Mouse (Mus musculus): ENCODE measurements around the gene Ywhah. TPM values are rescaled to one million over a fixed set of nuclear protein-coding genes. Genes with fewer than 3 reads are reported as not detected.
"Not testable (repeated sequence)": the region's sequence is repeated elsewhere in the genome, so short reads cannot be mapped to it uniquely, and the experiment has no call there.

Ywhah gene
- polyA plus RNA-seq, 1 experiment from 2014 or later: 760 TPM

DNA sequence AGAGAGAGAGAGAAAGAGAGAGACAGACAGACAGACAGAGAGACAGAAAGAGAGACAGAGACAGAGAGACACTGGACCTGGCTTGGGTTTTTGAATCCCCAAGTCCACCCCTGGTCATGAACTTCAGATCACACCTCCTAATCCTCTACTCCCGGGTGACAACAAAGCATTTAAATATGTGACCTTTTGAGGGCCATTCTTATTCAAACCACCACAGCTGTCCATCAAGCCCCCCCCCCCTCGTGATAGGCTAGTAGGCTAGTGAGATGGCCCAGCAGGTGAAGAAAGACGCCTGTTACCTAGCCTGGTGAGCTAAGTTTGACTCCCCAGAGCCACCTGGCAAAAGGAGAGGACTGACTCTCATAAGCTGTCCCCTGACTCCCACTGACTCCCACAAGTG, 16.3 kb downstream of the Ywhah start:
- Histone ChIP-seq H3K4me3 (no peak overlapping the region), H3K9me3 (no peaks in the 10 kb centered on the region), H3K4me1 (peaks cover 26% of the 10 kb centered on the region), H3K27me3 (replicated peaks) (no peaks in the 10 kb centered on the region), H3K27ac (no peak overlapping the region), H3K9ac (no peak overlapping the region), H3K36me3 (replicated peaks) (no peaks in the 10 kb centered on the region), H3K4me2 (no peak overlapping the region)
- no peak for ATAC-seq (replicated peaks)
- 28% methylated on average over 3 of the region's 3 CpGs for WGBS

DNA sequence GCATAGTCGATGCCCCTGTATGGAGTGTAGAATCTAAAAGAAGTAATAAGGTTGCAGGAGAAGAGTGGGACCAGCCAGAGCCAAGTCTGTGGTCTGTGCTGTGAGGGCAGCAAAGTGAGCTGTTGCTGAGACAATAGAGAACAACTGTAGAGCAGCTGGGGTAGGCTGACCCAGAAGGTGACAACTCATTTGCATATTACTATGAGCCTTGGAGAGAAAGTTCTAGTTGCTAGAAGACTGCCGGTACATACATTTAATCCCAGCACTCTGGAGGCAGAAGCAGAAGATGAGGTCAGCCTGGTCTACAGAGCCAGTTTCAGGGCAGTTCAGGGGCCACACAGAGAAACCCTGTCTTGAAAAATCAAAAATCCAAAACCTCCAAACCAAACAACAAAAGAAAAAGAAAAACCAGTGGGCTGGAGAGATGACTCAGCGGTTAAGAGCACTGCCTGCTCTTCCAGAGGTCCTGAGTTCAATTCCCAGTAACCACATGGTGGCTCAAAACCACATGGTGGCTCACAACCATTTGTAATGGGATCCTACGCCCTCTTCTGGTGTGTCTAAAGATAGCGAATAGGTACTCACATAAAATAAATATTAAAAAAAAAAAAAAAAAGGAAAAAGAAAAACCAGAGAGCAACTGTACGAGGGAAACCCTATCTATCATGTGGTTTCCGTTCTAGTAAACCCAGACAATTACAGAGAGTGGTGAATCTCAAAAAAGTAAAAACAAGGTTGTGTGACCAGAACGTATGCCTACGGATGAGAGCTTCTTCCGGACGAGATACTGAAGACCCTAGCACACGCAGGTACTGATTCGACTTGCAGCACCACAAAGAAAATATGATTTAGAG, 20.3 kb downstream of the Ywhah start:
- Histone ChIP-seq H3K9me3 (no peaks in the 10 kb centered on the region), H3K4me2 (peak overlapping the region; percentile 48), H3K27me3 (replicated peaks) (no peaks in the 10 kb centered on the region), H3K4me1 (peaks cover 3% of the 10 kb centered on the region), H3K27ac (no peak overlapping the region), H3K9ac (no peak overlapping the region), H3K36me3 (replicated peaks) (no peaks in the 10 kb centered on the region), H3K4me3 (no peak overlapping the region)
- ATAC-seq (replicated peaks): no peak
- 45% methylated on average over 13 of the region's 13 CpGs for WGBS

DNA sequence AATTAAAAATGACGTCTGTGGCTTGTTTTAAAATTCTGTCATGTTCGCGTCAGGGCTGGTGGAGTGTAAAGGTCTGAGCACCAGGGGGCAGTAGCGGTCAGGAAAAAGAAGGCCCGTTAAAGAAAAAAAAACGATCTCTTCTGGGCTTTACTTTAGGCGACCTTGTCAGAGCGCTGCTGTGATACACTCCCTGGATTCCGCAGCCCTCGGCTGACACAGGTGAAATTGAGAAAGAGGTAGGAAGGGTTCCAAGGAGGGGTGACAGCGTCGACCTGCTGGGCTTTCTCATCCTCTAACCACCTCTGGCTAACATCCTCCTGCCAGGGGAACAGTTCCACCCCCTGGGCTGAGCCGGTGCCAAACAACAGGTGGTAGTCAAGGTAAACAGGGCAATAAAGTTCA, 20.9 kb downstream of the Ywhah start:
- no peak overlapping the region for H3K9ac ChIP-seq
- WGBS: 6% methylated on average over 13 of the region's 13 CpGs

DNA sequence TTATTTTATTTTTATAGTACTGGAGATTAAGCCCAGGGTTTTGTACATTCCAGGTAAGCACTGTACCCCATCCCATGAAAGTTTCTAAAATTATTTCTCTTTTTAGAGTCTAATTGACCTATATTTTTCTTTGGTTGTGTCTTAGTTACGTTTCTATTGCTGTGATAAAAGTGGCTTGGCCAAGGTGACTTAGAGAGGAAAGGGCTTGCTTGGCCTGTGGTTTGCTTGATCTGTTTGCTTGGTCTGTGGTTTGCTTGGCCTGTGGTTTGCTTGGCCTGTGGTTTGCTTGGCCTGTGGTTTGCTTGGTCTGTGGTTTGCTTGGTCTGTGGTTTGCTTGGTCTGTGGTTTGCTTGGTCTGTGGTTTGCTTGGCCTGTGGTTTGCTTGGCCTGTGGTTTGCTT, 22.1 kb downstream of the Ywhah start:
- not testable (repeated sequence) for H3K9ac ChIP-seq; ATAC-seq (replicated peaks); H3K36me3 ChIP-seq (replicated peaks); H3K4me3 ChIP-seq; H3K27me3 ChIP-seq (replicated peaks); H3K4me2 ChIP-seq; H3K4me1 ChIP-seq; H3K27ac ChIP-seq; H3K9me3 ChIP-seq
- WGBS: 86% methylated on average over 1 of the region's 1 CpGs

More for the DNA sequence above, 20.9 kb downstream of the Ywhah start:
- Histone ChIP-seq H3K4me3 (no peak overlapping the region), H3K36me3 (replicated peaks) (no peaks in the 10 kb centered on the region), H3K9me3 (no peaks in the 10 kb centered on the region), H3K4me1 (peaks cover 3% of the 10 kb centered on the region), H3K4me2 (peak overlapping the region; percentile 48), H3K27ac (no peak overlapping the region), H3K27me3 (replicated peaks) (no peaks in the 10 kb centered on the region)
- ATAC-seq (replicated peaks): no peak

DNA sequence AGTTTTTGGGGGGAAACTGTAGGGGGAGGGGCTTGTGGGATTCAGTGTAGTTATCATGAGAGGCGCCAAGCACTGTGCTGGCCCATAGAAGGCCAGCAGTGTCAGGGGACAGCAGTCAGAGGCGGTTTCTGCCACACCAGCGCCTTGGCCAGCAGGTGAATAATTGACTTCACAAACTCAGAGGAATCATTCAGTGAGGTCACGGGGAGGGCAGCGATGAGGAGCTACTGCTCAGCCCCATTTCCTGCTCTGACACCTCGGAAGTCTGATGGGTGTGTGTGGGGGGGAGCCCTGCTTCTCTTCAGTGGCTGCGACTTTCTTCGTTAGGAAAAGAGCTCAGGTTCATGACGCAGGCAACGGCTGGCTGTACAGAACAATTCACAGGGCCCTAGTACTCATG, 24.8 kb downstream of the Ywhah start:
- H3K9me3 ChIP-seq: no peaks in the 10 kb centered on the region
- no peaks in the 10 kb centered on the region for H3K36me3 ChIP-seq (replicated peaks)
- no peak for ATAC-seq (replicated peaks)
- WGBS: 80% methylated on average over 10 of the region's 10 CpGs
- H3K27ac ChIP-seq: no peak overlapping the region
- H3K4me2 ChIP-seq: no peak overlapping the region
- no peaks in the 10 kb centered on the region for H3K27me3 ChIP-seq (replicated peaks)
- no peak overlapping the region for H3K9ac ChIP-seq
- no peak overlapping the region for H3K4me3 ChIP-seq
- peaks cover 3% of the 10 kb centered on the region for H3K4me1 ChIP-seq

DNA sequence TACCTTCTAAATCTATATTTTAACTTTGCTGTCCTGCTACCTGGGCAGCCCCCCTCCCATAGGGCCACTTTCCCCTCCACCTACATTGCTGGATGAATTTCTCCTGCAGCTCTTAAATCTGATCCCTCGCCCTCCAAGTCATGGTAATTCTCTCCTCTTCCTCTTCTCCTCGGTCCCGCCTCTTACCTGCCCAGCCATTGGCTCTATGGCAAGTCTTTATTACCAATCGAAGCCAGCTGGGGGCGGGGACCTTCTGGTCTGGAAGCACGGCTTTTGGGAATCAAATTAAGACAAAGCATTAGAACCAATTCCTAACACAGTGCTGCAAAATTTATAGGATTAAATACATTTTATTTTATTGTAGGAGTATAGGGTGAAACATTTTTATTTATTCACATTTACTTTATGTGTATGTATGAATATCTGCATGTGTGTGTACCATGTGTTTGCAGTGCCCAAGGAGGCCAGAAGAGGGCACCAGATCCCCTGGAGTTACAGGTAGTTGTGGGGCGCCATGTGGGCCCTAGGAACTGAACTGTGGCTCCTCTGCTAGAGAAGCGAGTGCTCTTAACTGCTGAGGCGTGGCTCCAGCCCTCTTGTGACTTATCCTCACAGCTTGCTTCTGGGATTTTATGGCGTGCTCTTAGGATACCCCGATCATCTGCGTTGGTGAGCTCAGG, 26.2 kb downstream of the Ywhah start:
- no peak for ATAC-seq (replicated peaks)

DNA sequence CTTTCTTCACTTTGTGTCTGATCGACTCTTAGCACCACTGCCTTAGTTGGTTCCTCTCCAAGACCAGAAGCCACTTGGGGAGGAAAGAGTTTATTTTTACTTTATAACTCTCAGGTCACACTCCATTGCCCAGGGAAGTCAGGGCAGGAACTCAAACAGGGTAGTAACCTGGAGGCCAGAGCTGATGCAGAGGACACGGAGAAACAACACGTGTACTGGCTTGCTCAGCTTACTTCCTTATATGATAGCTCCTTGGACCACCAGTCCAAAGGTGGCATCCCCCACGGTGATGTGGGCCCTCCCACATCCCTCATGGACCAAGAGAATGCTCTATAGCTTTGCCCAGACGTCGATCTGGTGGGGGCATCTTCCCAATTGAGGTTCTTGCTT, 26.7 kb downstream of the Ywhah start:
- no peak overlapping the region for H3K27ac ChIP-seq
- WGBS: 87% methylated on average over 6 of the region's 6 CpGs
- no peak overlapping the region for H3K9ac ChIP-seq
- no peaks in the 10 kb centered on the region for H3K36me3 ChIP-seq (replicated peaks)
- H3K4me2 ChIP-seq: no peak overlapping the region
- H3K9me3 ChIP-seq: no peaks in the 10 kb centered on the region
- no peaks in the 10 kb centered on the region for H3K4me1 ChIP-seq
- no peak overlapping the region for H3K4me3 ChIP-seq
- H3K27me3 ChIP-seq (replicated peaks): no peaks in the 10 kb centered on the region
- ATAC-seq (replicated peaks): no peak

More for the DNA sequence above, 26.2 kb downstream of the Ywhah start:
- H3K36me3 ChIP-seq (replicated peaks): no peaks in the 10 kb centered on the region
- no peak overlapping the region for H3K27ac ChIP-seq
- no peaks in the 10 kb centered on the region for H3K9me3 ChIP-seq
- 93% methylated on average over 12 of the region's 12 CpGs for WGBS
- H3K9ac ChIP-seq: no peak overlapping the region
- H3K4me2 ChIP-seq: no peak overlapping the region
- no peak overlapping the region for H3K4me3 ChIP-seq
- H3K27me3 ChIP-seq (replicated peaks): no peaks in the 10 kb centered on the region
- no peaks in the 10 kb centered on the region for H3K4me1 ChIP-seq

DNA sequence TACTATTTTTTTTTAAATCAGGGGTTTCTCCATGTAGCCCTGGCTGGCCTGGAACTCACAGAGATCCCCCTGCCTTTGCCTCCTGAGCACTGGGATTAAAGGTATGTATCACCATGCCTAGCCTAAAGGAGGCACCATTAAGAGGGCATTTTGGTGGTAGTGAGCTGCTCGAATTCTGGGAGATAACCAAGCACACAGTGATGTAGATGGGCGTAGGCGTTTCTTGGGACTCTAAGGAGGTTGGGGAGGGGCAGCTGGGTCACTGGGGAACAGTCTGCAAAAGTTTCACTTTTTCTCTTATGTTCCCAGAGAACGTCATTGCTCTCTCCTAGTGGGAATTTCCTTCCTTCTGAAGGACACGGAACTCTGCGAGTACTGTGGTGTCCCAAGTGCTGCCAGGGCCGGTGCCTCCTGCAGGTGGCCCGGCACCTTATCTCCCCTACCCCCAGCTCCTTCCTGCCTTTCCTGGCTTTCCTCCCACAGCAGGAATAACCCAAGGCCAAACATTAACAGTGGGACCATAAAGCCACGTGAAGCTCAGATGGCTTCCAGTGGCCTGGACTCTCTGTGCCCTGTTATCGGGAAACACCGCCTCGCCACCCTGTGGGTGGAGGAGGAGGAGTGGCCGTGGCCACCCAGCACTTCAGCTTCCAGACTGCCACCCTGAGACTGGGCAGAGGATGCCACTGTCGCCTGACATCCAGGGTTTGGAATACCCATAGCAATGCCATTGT, 34.4 kb downstream of the Ywhah start:
- no peak for ATAC-seq (replicated peaks)
- H3K4me3 ChIP-seq: no peak overlapping the region
- 85% methylated on average over 14 of the region's 14 CpGs for WGBS
- no peaks in the 10 kb centered on the region for H3K4me1 ChIP-seq
- H3K27me3 ChIP-seq (replicated peaks): no peaks in the 10 kb centered on the region
- no peaks in the 10 kb centered on the region for H3K36me3 ChIP-seq (replicated peaks)
- H3K9me3 ChIP-seq: no peaks in the 10 kb centered on the region
- H3K27ac ChIP-seq: no peak overlapping the region
- H3K4me2 ChIP-seq: no peak overlapping the region
- H3K9ac ChIP-seq: no peak overlapping the region

DNA sequence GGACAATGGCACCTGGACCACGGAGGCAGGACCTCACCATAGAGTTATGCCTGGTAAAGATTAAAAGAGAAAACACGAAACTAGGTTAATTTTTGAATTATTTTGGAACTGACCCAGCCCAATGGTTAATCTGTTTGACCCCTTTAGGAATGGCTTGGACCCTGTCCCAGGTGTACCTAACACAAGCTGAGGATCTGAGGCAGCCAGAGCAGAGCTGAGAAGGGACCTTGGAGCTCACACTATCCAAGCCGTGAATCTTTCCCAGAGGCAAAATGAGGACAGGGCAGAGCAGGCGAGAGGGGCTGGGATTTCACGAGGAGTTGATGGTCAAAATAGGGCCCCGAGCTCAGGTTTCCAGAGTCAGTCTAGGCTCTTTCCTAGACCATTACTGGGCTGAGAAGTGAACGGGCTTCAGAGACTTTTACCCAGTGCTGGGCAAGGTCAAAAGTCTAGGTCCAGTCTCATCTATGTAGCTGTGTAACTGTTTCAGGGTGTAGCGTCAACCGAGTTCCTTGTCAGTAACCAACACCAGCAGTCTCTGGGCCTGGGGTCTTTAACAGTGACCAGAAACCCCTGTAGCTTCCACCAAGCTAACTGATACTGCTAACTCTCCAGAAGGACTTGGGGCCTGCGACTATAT, 37.6 kb downstream of the Ywhah start:
- WGBS: 88% methylated on average over 10 of the region's 10 CpGs
- H3K27ac ChIP-seq: no peak overlapping the region
- H3K36me3 ChIP-seq (replicated peaks): no peaks in the 10 kb centered on the region
- H3K9me3 ChIP-seq: no peaks in the 10 kb centered on the region
- H3K4me1 ChIP-seq: no peaks in the 10 kb centered on the region
- H3K4me2 ChIP-seq: no peak overlapping the region
- no peaks in the 10 kb centered on the region for H3K27me3 ChIP-seq (replicated peaks)
- ATAC-seq (replicated peaks): no peak
- no peak overlapping the region for H3K4me3 ChIP-seq
- no peak overlapping the region for H3K9ac ChIP-seq

DNA sequence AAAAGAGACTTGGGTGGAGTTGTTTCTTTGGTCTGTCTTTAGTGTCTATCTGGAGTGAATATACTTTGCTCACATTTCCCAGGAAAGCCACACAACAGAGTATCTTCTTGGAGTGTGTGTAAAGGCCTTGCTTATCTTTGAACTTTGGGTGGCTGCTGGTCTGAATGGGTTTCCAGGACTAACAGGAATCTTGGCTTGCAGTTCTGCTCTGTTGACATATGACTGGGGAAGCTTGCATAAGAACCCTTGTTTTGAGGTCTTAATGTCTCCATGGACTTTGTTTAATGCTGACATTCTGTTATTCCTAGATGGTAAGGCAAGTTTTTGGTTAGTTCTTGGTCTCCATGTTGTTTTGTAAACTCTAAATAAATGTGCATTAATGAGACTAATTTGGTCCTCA, 51.5 kb downstream of the Ywhah start:
- no peak overlapping the region for H3K27ac ChIP-seq
- no peak overlapping the region for H3K9ac ChIP-seq
- ATAC-seq (replicated peaks): no peak
- no peaks in the 10 kb centered on the region for H3K9me3 ChIP-seq
- H3K36me3 ChIP-seq (replicated peaks): no peaks in the 10 kb centered on the region
- no peaks in the 10 kb centered on the region for H3K4me1 ChIP-seq
- H3K4me3 ChIP-seq: no peak overlapping the region
- H3K27me3 ChIP-seq (replicated peaks): no peaks in the 10 kb centered on the region
- H3K4me2 ChIP-seq: no peak overlapping the region

DNA sequence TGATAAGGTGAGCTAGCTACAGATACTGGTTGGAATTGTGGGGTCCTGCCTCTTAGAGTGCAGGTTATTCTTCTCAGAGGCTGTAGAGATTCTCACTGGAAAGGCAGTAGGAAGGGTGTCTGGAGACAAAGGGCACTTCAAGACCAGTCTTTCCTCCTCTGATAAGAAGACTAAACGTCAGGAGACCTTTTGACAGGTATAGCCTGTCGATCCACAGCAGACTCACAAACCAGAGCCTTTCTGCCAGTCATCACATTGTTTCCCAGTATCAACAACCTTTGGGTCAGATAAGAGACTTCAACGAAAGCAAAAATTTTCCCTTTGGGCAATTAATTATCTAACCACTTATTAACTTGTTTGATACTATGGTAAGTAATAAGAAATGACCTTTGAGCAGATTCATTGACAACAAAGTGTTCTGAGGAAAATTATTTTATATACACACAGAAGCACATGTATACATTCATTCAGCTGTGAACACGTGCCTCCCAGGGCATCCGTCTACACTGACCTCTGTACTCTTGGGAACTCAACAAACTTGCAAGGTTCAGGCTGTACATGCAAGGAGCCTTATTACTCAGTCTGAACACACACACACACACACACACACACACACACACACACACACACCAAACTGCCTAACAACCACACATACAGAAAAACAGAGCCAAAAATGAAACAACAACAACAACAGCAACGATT, 58.0 kb downstream of the Ywhah start:
- ATAC-seq (replicated peaks): no peak
- H3K27ac ChIP-seq: no peak overlapping the region
- H3K9me3 ChIP-seq: no peaks in the 10 kb centered on the region
- no peak overlapping the region for H3K9ac ChIP-seq
- no peak overlapping the region for H3K4me2 ChIP-seq
- no peaks in the 10 kb centered on the region for H3K27me3 ChIP-seq (replicated peaks)
- H3K4me3 ChIP-seq: no peak overlapping the region
- H3K36me3 ChIP-seq (replicated peaks): no peaks in the 10 kb centered on the region
- H3K4me1 ChIP-seq: no peaks in the 10 kb centered on the region
- 91% methylated on average over 6 of the region's 6 CpGs for WGBS
